Mouse (Mus musculus) heart, postnatal 0 days (tissue): Measurements from ENCODE around the gene Atp9a. TPM values are rescaled to one million over a fixed set of nuclear protein-coding genes. Genes with fewer than 3 reads are reported as not detected.

Experiments
- ATAC-seq: fragments of 200-750 bp; cut with Nextera tagmentation; 2 replicates; pipeline ENCODE4 v1.8.0; 2017; ENCODE audit warnings: low read depth, moderate number of reproducible peaks, moderate library complexity; ENCODE audit not compliant: insufficient read depth
- DNase-seq: peaks from one replicate; pipeline ENCODE4 v3.0.0-alpha.2; 2016; ENCODE audit warnings: low spot score
- H3K27ac ChIP-seq: fragments of 300-500 bp; sonication (generic); 2 replicates; pipeline ENCODE4 v1.5.1; 2014; ENCODE audit warnings: low read depth, mild to moderate bottlenecking
- H3K27me3 ChIP-seq: fragments of 300-500 bp; sonication (generic); 2 replicates; pipeline ENCODE4 v1.6.1; 2014; ENCODE audit warnings: low read length, mixed read lengths; ENCODE audit not compliant: control insufficient read depth, insufficient read depth
- H3K36me3 ChIP-seq: fragments of 300-500 bp; sonication (generic); replicated peaks from 2 replicates; pipeline ENCODE4 v1.6.1; 2014; ENCODE audit warnings: low read length, mixed read lengths; ENCODE audit not compliant: control insufficient read depth, insufficient read depth
- H3K4me1 ChIP-seq: fragments of 300-500 bp; sonication (generic); 2 replicates; pipeline ENCODE4 v1.6.1; 2014; ENCODE audit warnings: antibody characterized with exemption; ENCODE audit not compliant: control insufficient read depth, insufficient read depth
- H3K4me2 ChIP-seq: fragments of 300-500 bp; sonication (generic); 2 replicates; pipeline ENCODE4 v1.6.1; 2014; ENCODE audit warnings: low read depth, mild to moderate bottlenecking, low read length, moderate library complexity
- H3K4me3 ChIP-seq: fragments of 300-500 bp; sonication (generic); 2 replicates; pipeline ENCODE4 v1.5.1; 2014; ENCODE audit warnings: low read depth, low read length
- H3K9ac ChIP-seq: fragments of 300-500 bp; sonication (generic); replicated peaks from 2 replicates; pipeline ENCODE4 v1.6.1; 2014; ENCODE audit warnings: low read depth, low read length, mixed read lengths
- H3K9me3 ChIP-seq: fragments of 300-500 bp; sonication (generic); replicated peaks from 2 replicates; pipeline ENCODE4 v1.6.1; 2016; ENCODE audit warnings: low read length; ENCODE audit not compliant: control insufficient read depth
- CTCF ChIP-seq: IDR thresholded peaks from 2 replicates; pipeline ENCODE4 v1.5.1; 2016; ENCODE audit warnings: antibody characterized with exemption, control low read depth, low read depth
- EP300 ChIP-seq: IDR thresholded peaks from 2 replicates; pipeline ENCODE4 v1.6.1; 2016; ENCODE audit warnings: antibody characterized with exemption, low read depth
- WGBS: fragments of 180-500 bp; shearing (Covaris S2); extraction: QIAGEN DNeasy Blood & Tissue Kit; methylation state at CpG from one replicate; pipeline ENCODE4 v1.1.7; 2014; 5-methylcytosine and 5-hydroxymethylcytosine counted together
- polyA plus RNA-seq: library from polyadenylated mRNA; unstranded; fragments of >200 nt; fragmentation: Nextera tagmentation; extraction: Ambion mirVana; gene quantifications from 2 replicates; pipeline ENCODE4 v1.2.1, GENCODE M21; 2015
- total RNA-seq: library from RNA; depleted of rRNA; stranded (reverse); fragments of >200 nt; gene quantifications from 2 replicates; pipeline ENCODE4 v1.2.3, GENCODE M21; 2014; ENCODE audit warnings: low replicate concordance

Gene Atp9a
- total and polyA plus RNA-seq, 2 experiments from 2014 or later, result 12.8 to 46.1 TPM

DNA sequence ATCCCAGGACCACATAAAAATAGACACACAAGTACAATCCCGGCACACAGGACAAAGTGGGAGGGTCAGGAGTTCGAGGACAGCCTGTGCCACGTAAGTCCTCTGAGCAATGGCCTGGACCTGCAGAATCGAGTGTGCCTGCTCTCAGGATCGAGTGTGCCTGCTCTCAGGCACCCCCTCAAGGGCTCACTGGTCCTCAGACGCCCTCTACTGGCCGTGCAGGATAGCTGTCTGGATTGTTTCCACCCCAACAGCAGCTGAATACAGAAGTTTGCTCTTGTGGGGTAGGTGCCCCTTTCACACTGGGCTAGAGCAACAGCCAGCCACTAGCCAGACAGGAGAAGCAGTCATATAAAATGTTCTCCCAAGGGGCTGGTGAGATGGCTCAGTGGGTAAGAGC lies 90.5 kb downstream of the Atp9a start:
- H3K27ac ChIP-seq, result no peak overlapping the region
- peaks cover 16% of the 10 kb centered on the region; the same call in 1 of the 2 replicates for H3K36me3 ChIP-seq
- no peak overlapping the region for H3K4me2 ChIP-seq
- H3K4me3 ChIP-seq, result no peak overlapping the region
- peaks cover 6% of the 10 kb centered on the region; the same call in 1 of the 2 replicates for H3K27me3 ChIP-seq
- ATAC-seq (no peak), DNase-seq (no peak)
- WGBS, result 43% methylated on average over 7 of the region's 7 CpGs
- no peaks in the 10 kb centered on the region; the same call in 1 of the 2 replicates for H3K4me1 ChIP-seq
- TF ChIP-seq CTCF (peak; percentile 57), EP300 (no peak)
- no peak overlapping the region for H3K9ac ChIP-seq
- H3K9me3 ChIP-seq, result no peaks in the 10 kb centered on the region

DNA sequence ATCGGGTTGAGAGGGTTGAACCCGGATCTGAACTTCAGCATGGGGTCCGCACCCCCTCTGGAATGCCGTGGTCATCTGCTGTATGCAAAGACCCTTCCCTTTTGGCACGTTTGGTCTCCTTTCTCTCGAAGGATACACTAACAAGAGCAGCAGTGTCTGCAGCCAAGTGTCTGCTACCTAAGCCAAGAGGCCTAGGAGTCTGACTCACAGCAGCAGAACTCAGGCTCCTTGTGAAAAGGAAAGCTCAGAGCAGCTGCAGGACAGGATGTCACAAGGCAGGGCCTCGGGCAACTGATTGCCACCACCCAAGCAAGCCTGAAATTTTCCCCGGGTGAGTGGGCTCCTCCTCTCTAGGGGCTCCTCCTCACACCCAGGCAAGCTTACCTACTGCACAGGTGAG lies 94.0 kb downstream of the Atp9a start:
- Histone ChIP-seq H3K4me1 (no peaks in the 10 kb centered on the region), H3K9me3 (no peaks in the 10 kb centered on the region), H3K27ac (no peak overlapping the region), H3K27me3 (peaks cover 6% of the 10 kb centered on the region; the same call in 1 of the 2 replicates), H3K4me3 (no peak overlapping the region), H3K9ac (no peak overlapping the region), H3K36me3 (peaks cover 28% of the 10 kb centered on the region), H3K4me2 (no peak overlapping the region)
- ATAC-seq, result no peak
- no peak for TF ChIP-seq EP300
- TF ChIP-seq CTCF, result no peak
- no peak for DNase-seq
- 65% methylated on average over 8 of the region's 8 CpGs for WGBS

DNA sequence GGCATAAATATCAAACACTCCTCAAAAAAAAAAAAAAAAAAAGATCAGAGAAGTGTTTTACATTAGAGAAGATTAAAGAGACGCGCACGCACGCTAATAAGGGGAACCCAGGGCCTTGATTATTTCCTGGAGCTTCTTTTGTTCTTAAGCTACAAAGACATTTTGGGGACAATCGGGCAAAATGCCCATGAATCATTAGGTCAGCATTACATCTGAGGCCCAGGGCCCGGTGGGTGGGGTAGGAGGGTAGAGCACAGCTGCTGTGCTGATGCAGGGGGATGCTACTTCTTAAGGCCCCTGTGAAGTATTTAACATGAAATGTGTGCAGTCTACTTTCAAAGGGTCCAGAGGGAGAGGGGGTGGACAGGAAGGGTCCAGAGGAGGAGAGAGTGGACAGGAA lies 97.4 kb downstream of the Atp9a start:
- Histone ChIP-seq H3K36me3 (peaks cover 34% of the 10 kb centered on the region), H3K9ac (no peak overlapping the region), H3K27me3 (peaks cover 6% of the 10 kb centered on the region; the same call in 1 of the 2 replicates), H3K4me2 (no peak overlapping the region), H3K4me3 (no peak overlapping the region), H3K27ac (no peak overlapping the region), H3K4me1 (no peaks in the 10 kb centered on the region), H3K9me3 (no peaks in the 10 kb centered on the region)
- no peak for DNase-seq
- TF ChIP-seq CTCF (no peak), EP300 (no peak)
- WGBS, result 85% methylated on average over 6 of the region's 6 CpGs
- ATAC-seq, result no peak

DNA sequence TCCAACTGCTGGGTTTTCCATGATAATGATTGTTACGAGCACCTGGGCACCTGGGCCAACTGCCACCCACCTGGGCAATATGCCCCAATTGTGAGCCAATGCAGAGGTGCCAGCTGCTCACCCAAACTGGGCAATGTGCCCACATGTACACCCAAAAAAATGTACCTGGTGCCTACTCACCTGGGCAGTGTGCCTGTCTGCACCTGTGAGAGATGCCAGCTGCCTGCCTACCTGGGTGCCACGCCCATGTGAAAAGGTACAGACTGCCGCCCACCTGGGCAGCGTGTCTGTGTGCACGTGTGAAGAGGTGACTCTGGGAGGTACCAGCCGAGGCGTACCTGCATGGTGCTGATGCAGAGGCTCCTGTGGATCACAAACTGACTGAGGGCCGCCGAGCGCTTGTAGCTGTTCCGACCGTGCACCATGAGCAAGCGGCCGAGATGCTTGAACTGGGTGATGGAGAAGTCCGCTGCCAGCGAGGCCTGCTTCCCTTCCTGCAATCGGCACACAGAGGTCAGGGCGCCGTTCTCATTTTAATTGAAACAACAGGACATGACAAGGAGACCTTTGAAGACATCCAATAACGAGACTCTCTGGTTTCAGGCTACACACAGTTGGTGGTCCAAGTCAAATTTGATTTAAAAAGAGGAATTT lies 98.6 kb downstream of the Atp9a start:
- H3K4me3 ChIP-seq, result no peak overlapping the region
- WGBS, result 92% methylated on average over 20 of the region's 20 CpGs
- ATAC-seq (no peak), DNase-seq (no peak)
- no peak overlapping the region for H3K9ac ChIP-seq
- TF ChIP-seq CTCF (no peak), EP300 (no peak)
- no peak overlapping the region for H3K27ac ChIP-seq
- no peak overlapping the region for H3K4me2 ChIP-seq
- no peaks in the 10 kb centered on the region for H3K4me1 ChIP-seq
- H3K9me3 ChIP-seq, result no peaks in the 10 kb centered on the region
- H3K36me3 ChIP-seq, result peaks cover 30% of the 10 kb centered on the region
- peaks cover 11% of the 10 kb centered on the region; the same call in 1 of the 2 replicates for H3K27me3 ChIP-seq

DNA sequence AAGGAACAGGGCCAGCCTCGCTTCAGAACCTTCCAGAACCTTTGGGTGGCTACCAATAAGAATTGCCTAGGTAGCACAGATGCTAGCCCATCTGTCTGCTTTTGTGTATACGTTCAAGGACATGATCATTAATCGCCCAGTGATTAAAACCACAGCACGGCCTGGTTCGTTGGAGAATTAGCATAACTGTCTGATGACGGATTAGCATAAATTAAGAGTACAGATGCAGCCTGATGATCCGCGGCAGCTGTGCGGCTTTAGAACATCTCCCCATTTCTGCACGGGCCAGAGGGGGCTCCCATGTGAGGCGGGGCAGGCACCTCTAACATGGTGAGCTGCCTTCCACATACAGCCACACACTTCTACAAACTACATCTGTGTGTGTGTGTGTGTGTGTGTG lies 100.0 kb downstream of the Atp9a start:
- WGBS, result 89% methylated on average over 11 of the region's 11 CpGs
- Histone ChIP-seq H3K4me2 (no peak overlapping the region), H3K4me1 (no peaks in the 10 kb centered on the region), H3K36me3 (peaks cover 27% of the 10 kb centered on the region; the same call in 1 of the 2 replicates), H3K27ac (no peak overlapping the region), H3K9ac (no peak overlapping the region), H3K27me3 (peaks cover 23% of the 10 kb centered on the region), H3K9me3 (no peaks in the 10 kb centered on the region), H3K4me3 (no peak overlapping the region)
- TF ChIP-seq CTCF (no peak), EP300 (no peak)
- ATAC-seq, result no peak
- DNase-seq, result no peak

DNA sequence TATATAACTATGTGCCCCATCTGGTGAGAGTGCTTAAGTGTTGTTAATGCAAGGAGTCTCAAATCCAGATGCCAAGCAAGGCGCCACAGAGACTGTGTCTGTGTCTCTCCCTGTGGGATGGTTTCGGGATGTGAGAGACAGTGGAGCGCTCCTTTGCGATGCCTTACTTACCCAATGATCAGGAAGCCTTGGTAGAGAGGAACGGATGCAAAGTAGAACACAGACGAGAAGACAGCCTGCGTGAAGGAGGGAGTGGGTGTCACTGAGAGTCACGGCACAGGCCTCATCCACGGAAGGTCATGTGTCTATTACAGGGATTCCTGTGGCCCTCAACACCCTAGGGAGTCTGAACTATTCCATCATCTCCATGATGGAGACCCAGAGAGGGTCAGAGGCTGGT lies 101.7 kb downstream of the Atp9a start:
- Histone ChIP-seq H3K4me3 (no peak overlapping the region), H3K27ac (no peak overlapping the region), H3K9me3 (no peaks in the 10 kb centered on the region), H3K4me2 (no peak overlapping the region), H3K27me3 (peaks cover 36% of the 10 kb centered on the region), H3K9ac (no peak overlapping the region), H3K36me3 (peaks cover 21% of the 10 kb centered on the region; the same call in 1 of the 2 replicates), H3K4me1 (no peaks in the 10 kb centered on the region)
- TF ChIP-seq CTCF (no peak), EP300 (no peak)
- ATAC-seq, result no peak
- DNase-seq, result no peak
- WGBS, result 94% methylated on average over 9 of the region's 9 CpGs
